Mouse (Mus musculus): ENCODE results near the gene Stoml1.

GRCm38 (mm10) chr9:58241780-58242485, 11.0 kb upstream of the Stoml1 start:
- TF ChIP-seq MAFK (IDR thresholded peaks at IDR 0.05; ENCODE audit: insufficient read depth, low read depth, low read length) (no peak), ZC3H11A (IDR thresholded peaks at IDR 0.05; ENCODE audit: borderline replicate concordance, low read depth, low read length) (no peak), CHD2 (IDR thresholded peaks at IDR 0.05; ENCODE audit: low read depth, low read length) (no peak), HCFC1 (IDR thresholded peaks at IDR 0.05; ENCODE audit: borderline replicate concordance, insufficient read depth, low read length) (no peak), ZNF384 (IDR thresholded peaks at IDR 0.05; ENCODE audit: low read depth, low read length) (no peak)

Data from ES-E14 (cell line).